Mouse (Mus musculus) embryonic fibroblast, embryonic 13.5 days (primary cell): Measurements from ENCODE around the gene C77080.

Experiments
- CTCF ChIP-seq: IDR thresholded peaks from 2 replicates; pipeline ENCODE4 v1.5.1; 2011; ENCODE audit warnings: mild to moderate bottlenecking, control low read depth, low read length, moderate library complexity, borderline replicate concordance; ENCODE audit not compliant: insufficient read depth
- POLR2A ChIP-seq: IDR thresholded peaks from 2 replicates; pipeline ENCODE4 v1.6.1; 2011; ENCODE audit warnings: low read depth, mild to moderate bottlenecking, control low read depth, low read length, moderate library complexity

DNA sequence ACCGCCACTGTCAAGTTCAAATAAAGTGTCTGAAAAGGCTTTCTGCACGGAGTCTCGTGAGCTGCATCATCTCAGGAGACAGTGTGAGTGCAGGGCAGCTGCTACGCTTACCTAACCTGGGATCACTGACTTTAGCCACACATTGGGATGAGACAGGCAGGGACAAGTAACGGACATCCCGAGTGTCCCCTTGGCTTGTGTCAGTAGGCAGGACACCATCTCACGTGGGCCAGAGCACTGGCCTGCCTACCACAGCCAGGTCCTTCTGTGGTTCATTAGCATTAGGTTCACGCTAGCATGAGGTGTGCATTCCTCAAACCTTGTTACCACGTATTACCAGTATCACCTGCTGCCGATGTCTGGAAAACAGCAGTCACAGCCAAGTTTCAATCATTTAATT is 42.0 kb downstream of the C77080 start:
- TF ChIP-seq CTCF: no peak
- no peak for TF ChIP-seq POLR2A
